Mouse (Mus musculus): ENCODE results near the gene Tmem213.

Gene Tmem213

GRCm38 (mm10) chr6:38109160-38109795, at the start of gene Tmem213:
Gene Tmem213 (plus strand): TSS chr6:38109255.
- DNase-seq = no peak

GRCm38 (mm10) chr6:38064621-38065020, 44.4 kb upstream of the Tmem213 start:
- DNase-seq = no peak

GRCm38 (mm10) chr6:38065122-38065500, 43.9 kb upstream of the Tmem213 start:
- peak; percentile 57 for DNase-seq

- DNase-seq = peak; percentile 27
These were observed 43.4 kb upstream of the Tmem213 start for GRCm38 (mm10) chr6:38065501-38066122.

- DNase-seq = peak; percentile 55
These were observed 42.8 kb upstream of the Tmem213 start for GRCm38 (mm10) chr6:38066215-38066614.

DNA sequence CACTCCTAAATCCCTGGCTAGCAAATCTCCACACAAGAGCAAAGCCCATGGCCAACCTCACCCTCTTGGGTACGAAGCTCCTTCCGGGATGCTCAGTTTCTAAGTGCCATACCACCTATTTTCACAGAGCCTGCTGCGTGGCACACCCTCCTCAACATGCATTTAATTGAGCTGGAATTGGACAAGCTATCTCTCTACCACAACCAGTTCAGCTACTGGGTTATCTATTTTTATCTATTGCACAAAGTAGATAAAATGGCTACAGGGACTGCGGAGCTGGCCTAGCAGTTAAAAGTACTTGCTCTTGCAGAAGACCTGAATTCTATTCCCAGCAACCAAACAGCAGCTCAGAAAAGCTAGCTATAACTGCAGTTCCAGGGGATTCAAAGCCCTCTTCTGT, 37.8 kb upstream of the Tmem213 start:
- no peak for DNase-seq

DNA sequence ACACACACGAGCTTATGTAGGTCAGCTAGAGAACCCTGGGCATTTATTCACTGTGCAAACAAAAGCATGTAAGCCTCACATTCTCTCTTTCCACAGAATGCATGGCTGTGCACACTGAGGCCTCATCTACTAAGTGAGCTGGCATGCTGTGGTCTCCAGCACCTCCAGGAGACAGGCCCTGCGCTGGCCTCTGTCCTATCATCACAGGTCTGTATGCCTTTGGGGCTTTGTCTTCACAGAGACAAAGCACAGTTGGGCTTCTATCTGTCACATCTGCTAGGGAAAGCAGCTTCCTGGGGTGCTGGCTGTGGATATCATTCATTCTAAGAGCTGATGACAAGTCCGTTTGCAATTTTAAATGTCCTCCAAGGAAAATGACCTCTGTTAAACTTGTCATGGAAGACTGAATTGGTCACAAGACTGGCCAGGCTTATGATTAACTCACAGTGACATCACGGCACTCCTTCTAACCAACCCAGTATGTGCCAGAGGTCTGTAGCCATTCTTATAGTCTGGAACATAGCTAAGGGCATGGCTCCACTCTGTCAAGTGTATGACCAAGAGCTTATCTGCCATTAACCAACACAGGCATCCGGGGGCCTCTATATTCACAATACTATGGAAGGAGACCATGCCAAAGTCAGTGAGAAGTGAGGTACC, 36.8 kb upstream of the Tmem213 start:
- no peak for DNase-seq

DNA sequence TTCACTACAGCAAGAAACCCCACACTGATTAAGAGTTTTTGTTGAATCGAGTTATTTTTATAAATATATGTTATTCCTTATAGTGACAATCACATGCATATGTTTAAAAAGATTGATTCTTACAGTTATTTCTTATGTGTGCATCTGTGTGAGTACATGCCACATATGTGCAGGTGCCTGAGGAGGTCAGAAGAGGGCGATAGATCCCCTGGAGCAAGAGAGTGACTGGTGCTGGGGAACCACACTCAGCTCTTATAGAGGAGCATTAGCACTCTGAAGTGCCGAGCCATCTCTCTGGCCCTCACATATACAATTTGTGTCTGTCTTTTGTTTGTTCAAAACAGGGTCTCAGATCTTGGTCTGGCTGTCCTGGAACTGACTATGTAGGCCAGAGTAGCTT, 35.5 kb upstream of the Tmem213 start:
- no peak for DNase-seq

DNA sequence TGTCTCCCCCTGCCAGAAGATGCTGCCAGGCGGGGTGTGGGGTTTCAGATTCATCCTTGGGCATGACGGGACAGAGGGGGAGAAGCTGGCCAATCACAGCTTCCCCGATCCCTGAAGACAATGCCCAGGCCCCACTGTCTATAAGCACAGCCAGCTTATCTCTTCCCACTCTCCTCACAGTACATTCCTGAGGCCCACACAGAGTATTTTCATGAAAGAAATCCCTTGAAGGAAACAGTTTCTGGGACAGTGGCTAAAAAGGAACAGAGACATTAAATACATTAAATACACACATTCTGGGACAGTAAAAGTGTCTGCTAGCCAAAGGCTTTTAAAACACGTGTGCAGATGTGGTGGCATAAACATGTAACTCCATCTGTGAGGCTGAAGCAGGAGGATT, 28.7 kb upstream of the Tmem213 start:
- no peak for DNase-seq

- DNase-seq = no peak
These were observed 27.2 kb upstream of the Tmem213 start for GRCm38 (mm10) chr6:38081727-38082341.

GRCm38 (mm10) chr6:38083204-38083603, 25.9 kb upstream of the Tmem213 start:
- no peak for DNase-seq

GRCm38 (mm10) chr6:38087242-38088026, 21.6 kb upstream of the Tmem213 start:
- no peak for DNase-seq

- no peak for DNase-seq
These were observed 16.5 kb upstream of the Tmem213 start for GRCm38 (mm10) chr6:38092539-38092938.

- no peak for DNase-seq
These were observed 14.4 kb upstream of the Tmem213 start for GRCm38 (mm10) chr6:38094701-38095100.

GRCm38 (mm10) chr6:38096961-38097370, 12.1 kb upstream of the Tmem213 start:
- no peak for DNase-seq

DNA sequence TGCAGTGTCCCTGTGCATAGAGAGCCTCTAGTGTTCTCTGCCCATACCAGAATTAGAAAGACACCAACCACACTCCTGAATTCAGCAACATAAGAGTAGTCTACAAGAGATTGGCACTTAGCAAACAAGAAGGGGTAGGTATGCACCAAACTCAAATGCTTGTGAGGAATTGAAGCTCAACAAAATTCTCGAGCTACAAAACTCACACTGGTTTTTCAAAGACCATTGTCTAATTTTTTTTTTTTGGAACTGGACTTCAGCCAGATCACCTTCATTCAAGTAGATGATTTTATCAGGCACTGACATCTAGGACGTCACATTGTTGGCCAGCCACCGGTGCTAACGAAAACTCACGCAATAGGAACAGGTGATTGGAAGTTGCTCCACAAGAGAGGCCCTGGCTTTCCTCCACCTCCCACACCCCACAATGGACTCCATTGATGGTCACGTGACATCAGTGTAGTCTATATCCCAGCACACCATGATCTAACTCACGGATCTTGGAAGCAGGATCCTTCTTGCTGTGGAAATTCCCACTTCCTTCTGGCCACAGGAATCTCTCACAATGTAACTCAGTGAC, 6.7 kb upstream of the Tmem213 start:
- no peak for DNase-seq

- DNase-seq = no peak
These were observed 5.3 kb upstream of the Tmem213 start for GRCm38 (mm10) chr6:38103775-38104174.

DNA sequence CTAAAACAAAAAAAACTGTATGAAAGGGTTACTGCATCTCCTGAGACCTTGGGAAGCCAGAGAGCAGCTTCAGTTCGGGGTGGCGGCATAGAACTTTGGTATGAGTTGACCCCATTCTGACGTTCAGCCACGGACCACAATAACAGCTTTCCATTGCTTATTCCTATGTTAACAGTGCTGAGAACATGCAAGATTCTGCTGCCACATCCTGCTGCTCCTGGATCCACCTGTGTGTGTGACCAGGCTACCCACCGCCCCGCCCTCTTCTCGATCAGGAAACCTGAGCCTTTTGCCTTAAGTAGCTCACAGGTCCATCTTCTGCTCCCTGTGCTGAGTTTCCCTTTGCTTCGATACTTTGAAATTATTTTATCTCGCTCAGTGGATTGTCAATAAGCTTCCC, 3.1 kb upstream of the Tmem213 start:
- no peak for DNase-seq

- no peak for DNase-seq
These were observed 606 bp upstream of the Tmem213 start for GRCm38 (mm10) chr6:38108449-38108848.

DNA sequence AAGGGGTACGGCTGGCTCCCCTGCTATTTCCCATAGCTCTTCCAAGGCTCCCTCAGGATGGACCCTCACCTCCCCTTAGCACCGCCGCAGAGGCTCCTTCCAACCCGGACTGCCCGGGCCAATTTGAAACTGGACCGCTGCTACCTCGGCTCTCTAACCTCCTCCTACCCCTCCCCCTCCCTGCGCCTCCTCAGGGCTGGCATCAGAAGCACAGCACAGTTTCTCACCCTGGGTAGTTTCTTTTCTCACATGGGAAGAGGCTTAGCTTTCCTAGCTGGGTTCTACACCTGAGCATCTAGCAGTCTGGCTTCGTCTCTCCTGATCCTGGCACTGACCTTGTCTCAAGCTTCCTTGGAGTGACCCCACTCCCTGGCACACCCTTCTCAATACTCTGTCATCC, 816 bp downstream of the Tmem213 start:
- DNase-seq = no peak

DNA sequence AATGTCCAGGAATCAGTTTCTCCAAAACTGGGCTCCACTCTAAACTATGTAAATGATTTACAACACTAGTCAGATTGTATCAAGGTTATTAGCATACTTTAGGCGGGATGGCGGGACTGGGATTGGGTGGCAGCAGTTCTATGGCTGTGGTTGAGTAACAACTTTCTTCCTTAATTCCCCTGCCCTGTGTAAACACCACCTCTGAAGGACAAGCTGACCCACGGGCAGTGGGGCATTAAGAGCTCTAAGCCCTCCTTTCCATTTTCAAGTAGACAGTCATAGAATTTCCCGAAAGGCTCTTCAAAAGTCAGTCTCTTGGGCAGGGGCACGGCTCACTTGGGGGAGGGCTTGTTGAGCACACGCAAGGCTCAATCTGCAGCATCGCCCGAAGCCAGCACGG, 1.8 kb downstream of the Tmem213 start:
- no peak for DNase-seq

GRCm38 (mm10) chr6:38116107-38116770, 7.2 kb downstream of the Tmem213 start:
- no peak for DNase-seq

All from right cerebral cortex, postnatal 14 days (tissue).